Mouse (Mus musculus) kidney, embryonic 14.5 days (tissue): ENCODE results near the gene Galnt13. TPM values are rescaled to one million over a fixed set of nuclear protein-coding genes. Genes with fewer than 3 reads are reported as not detected.

Experiments used
- ATAC-seq: fragments of 200-750 bp; cut with Nextera tagmentation; 2 replicates; pipeline ENCODE4 v1.8.0; 2017; ENCODE audit warnings: moderate number of reproducible peaks, mild to moderate bottlenecking, moderate TSS enrichment, moderate library complexity; ENCODE audit not compliant: low FRiP score, low TSS enrichment
- H3K27ac ChIP-seq: fragments of 300-500 bp; sonication (generic); 2 replicates; pipeline ENCODE4 v1.5.1; 2014; ENCODE audit warnings: low read depth, mild to moderate bottlenecking, low read length, moderate library complexity, mixed read lengths
- H3K27me3 ChIP-seq: fragments of 300-500 bp; sonication (generic); 2 replicates; pipeline ENCODE4 v1.6.1; 2014; ENCODE audit warnings: mild to moderate bottlenecking, low read length; ENCODE audit not compliant: control insufficient read depth, insufficient read depth
- H3K36me3 ChIP-seq: fragments of 300-500 bp; sonication (generic); 2 replicates; pipeline ENCODE4 v1.6.1; 2014; ENCODE audit warnings: low read length, mixed read lengths; ENCODE audit not compliant: control insufficient read depth, insufficient read depth
- H3K4me1 ChIP-seq: fragments of 300-500 bp; sonication (generic); 2 replicates; pipeline ENCODE4 v1.6.1; 2014; ENCODE audit warnings: low read length, mixed read lengths; ENCODE audit not compliant: control insufficient read depth, insufficient read depth
- H3K4me2 ChIP-seq: fragments of 300-500 bp; sonication (generic); replicated peaks from 2 replicates; pipeline ENCODE4 v1.6.1; 2014; ENCODE audit warnings: low read depth, mild to moderate bottlenecking, low read length
- H3K4me3 ChIP-seq: fragments of 300-500 bp; sonication (generic); 2 replicates; pipeline ENCODE4 v1.5.1; 2014; ENCODE audit warnings: mild to moderate bottlenecking, low read length
- H3K9ac ChIP-seq: fragments of 300-500 bp; sonication (generic); 2 replicates; pipeline ENCODE4 v1.6.1; 2014; ENCODE audit warnings: low read depth, mild to moderate bottlenecking, low read length, moderate library complexity
- H3K9me3 ChIP-seq: fragments of 300-500 bp; sonication (generic); 2 replicates; pipeline ENCODE4 v1.6.1; 2016; ENCODE audit warnings: low read length; ENCODE audit not compliant: control insufficient read depth
- WGBS: fragments of 180-500 bp; shearing (Covaris S2); extraction: QIAGEN DNeasy Blood & Tissue Kit; methylation state at CpG from one replicate; pipeline ENCODE4 v1.1.7; 2014; 5-methylcytosine and 5-hydroxymethylcytosine counted together
- polyA plus RNA-seq: library from polyadenylated mRNA; unstranded; fragments of >200 nt; fragmentation: Nextera tagmentation; extraction: Ambion mirVana; gene quantifications from 2 replicates; pipeline ENCODE4 v1.2.1, GENCODE M21; 2014

Gene Galnt13
- polyA plus RNA-seq: 0.47 and 0.70 TPM in 2 replicates

- peak within 1 kb of the TSS; percentile 34 for H3K9ac ChIP-seq
- no peaks in the 10 kb centered on the region for H3K4me1 ChIP-seq
- no peaks in the 10 kb centered on the region for H3K9me3 ChIP-seq
- peak; percentile 94 for ATAC-seq
- peak within 1 kb of the TSS; percentile 94 for H3K4me2 ChIP-seq
- no peaks in the 10 kb centered on the region for H3K36me3 ChIP-seq
- 1% methylated on average over 74 of the region's 81 CpGs for WGBS
- H3K27me3 ChIP-seq: peaks cover 28% of the 10 kb centered on the region
- peak within 1 kb of the TSS; percentile 51 for H3K4me3 ChIP-seq
- no peak within 1 kb of the TSS for H3K27ac ChIP-seq
Measured at GRCm38 (mm10) chr2:54435937-54436735, at the start of gene Galnt13. TSS of gene Galnt13 (plus strand) at chr2:54436317.

GRCm38 (mm10) chr2:54431060-54431459, 5.1 kb upstream of the Galnt13 start:
- 50% methylated on average over 2 of the region's 2 CpGs for WGBS
- no peak for ATAC-seq
- H3K4me1 ChIP-seq: no peaks in the 10 kb centered on the region

GRCm38 (mm10) chr2:54435380-54435779, 737 bp upstream of the Galnt13 start:
- Histone ChIP-seq H3K27me3 (peaks cover 28% of the 10 kb centered on the region), H3K4me2 (peak overlapping the region; percentile 94; the same call in 1 of the 2 replicates), H3K4me3 (no peak overlapping the region), H3K36me3 (no peaks in the 10 kb centered on the region), H3K9ac (no peak overlapping the region), H3K9me3 (no peaks in the 10 kb centered on the region), H3K27ac (no peak overlapping the region), H3K4me1 (no peaks in the 10 kb centered on the region)
- no peak for ATAC-seq
- WGBS: 44% methylated on average over 10 of the region's 10 CpGs

More at GRCm38 (mm10) chr2:54431060-54431459, 5.1 kb upstream of the Galnt13 start:
- Histone ChIP-seq H3K4me3 (no peak overlapping the region), H3K4me2 (no peak overlapping the region), H3K36me3 (no peaks in the 10 kb centered on the region), H3K9me3 (no peaks in the 10 kb centered on the region), H3K9ac (no peak overlapping the region), H3K27me3 (peaks cover 4% of the 10 kb centered on the region), H3K27ac (no peak overlapping the region)

- no peak overlapping the region for H3K27ac ChIP-seq
- peak overlapping the region; percentile 94 for H3K4me2 ChIP-seq
- 2% methylated on average over 39 of the region's 42 CpGs for WGBS
- no peaks in the 10 kb centered on the region for H3K9me3 ChIP-seq
- peaks cover 28% of the 10 kb centered on the region for H3K27me3 ChIP-seq
- no peaks in the 10 kb centered on the region for H3K4me1 ChIP-seq
- peak; percentile 44 for ATAC-seq
- H3K4me3 ChIP-seq: peak overlapping the region; percentile 51
- H3K9ac ChIP-seq: peak overlapping the region; percentile 34; the same call in 1 of the 2 replicates
- H3K36me3 ChIP-seq: no peaks in the 10 kb centered on the region
Measured at GRCm38 (mm10) chr2:54436736-54437500, 801 bp downstream of the Galnt13 start.

GRCm38 (mm10) chr2:54437501-54437830, 1.3 kb downstream of the Galnt13 start:
- H3K27ac ChIP-seq: no peak overlapping the region
- peaks cover 28% of the 10 kb centered on the region for H3K27me3 ChIP-seq
- H3K4me1 ChIP-seq: no peaks in the 10 kb centered on the region
- ATAC-seq: no peak
- no peak overlapping the region for H3K9ac ChIP-seq
- peak overlapping the region; percentile 51 for H3K4me3 ChIP-seq
- H3K4me2 ChIP-seq: peak overlapping the region; percentile 94
- 2% methylated on average over 9 of the region's 9 CpGs for WGBS
- H3K9me3 ChIP-seq: no peaks in the 10 kb centered on the region
- no peaks in the 10 kb centered on the region for H3K36me3 ChIP-seq

GRCm38 (mm10) chr2:54442734-54443500, 6.8 kb downstream of the Galnt13 start:
- no peak for ATAC-seq
- Histone ChIP-seq H3K36me3 (no peaks in the 10 kb centered on the region), H3K9ac (no peak overlapping the region), H3K4me1 (no peaks in the 10 kb centered on the region), H3K4me3 (no peak overlapping the region), H3K9me3 (no peaks in the 10 kb centered on the region), H3K27ac (no peak overlapping the region), H3K27me3 (peaks cover 5% of the 10 kb centered on the region; the same call in 1 of the 2 replicates), H3K4me2 (no peak overlapping the region)
- WGBS: 77% methylated on average over 9 of the region's 9 CpGs

GRCm38 (mm10) chr2:54483426-54483825, 47.3 kb downstream of the Galnt13 start:
- no peak overlapping the region for H3K4me2 ChIP-seq
- ATAC-seq: peak; percentile 89
- 45% methylated on average over 5 of the region's 5 CpGs for WGBS
- H3K9me3 ChIP-seq: no peaks in the 10 kb centered on the region
- H3K36me3 ChIP-seq: no peaks in the 10 kb centered on the region
- H3K27ac ChIP-seq: no peak overlapping the region
- H3K4me1 ChIP-seq: no peaks in the 10 kb centered on the region
- H3K27me3 ChIP-seq: no peaks in the 10 kb centered on the region
- H3K4me3 ChIP-seq: no peak overlapping the region
- no peak overlapping the region for H3K9ac ChIP-seq

GRCm38 (mm10) chr2:54522989-54523388, 86.9 kb downstream of the Galnt13 start:
- H3K4me3 ChIP-seq: no peak overlapping the region
- H3K27ac ChIP-seq: no peak overlapping the region
- no peaks in the 10 kb centered on the region for H3K27me3 ChIP-seq
- ATAC-seq: no peak
- WGBS: 88% methylated on average over 3 of the region's 3 CpGs
- H3K36me3 ChIP-seq: no peaks in the 10 kb centered on the region
- no peak overlapping the region for H3K9ac ChIP-seq
- no peaks in the 10 kb centered on the region for H3K9me3 ChIP-seq
- no peaks in the 10 kb centered on the region for H3K4me1 ChIP-seq
- no peak overlapping the region for H3K4me2 ChIP-seq
